In genomic region chrX:99819936-99820789, GRCm38 (mm10) we compare ENCODE assay signal across 7 mouse cellular contexts. TPM values are rescaled to one million over a fixed set of nuclear protein-coding genes. Genes with fewer than 3 reads are reported as not detected.
DNase-seq lines count a peak whose midpoint lies in the region; ATAC-seq and TF ChIP-seq lines count a peak whose summit lies in the region.

No protein-coding gene starts in this region.

- H3K4me3 ChIP-seq in embryonic facial prominence, embryonic 13.5 days = peak overlapping the region; percentile 58
- H3K4me3 ChIP-seq in intestine, embryonic 16.5 days (ENCODE audit: low read length) = peak overlapping the region; percentile 52
- H3K4me3 ChIP-seq in midbrain, postnatal 0 days (ENCODE audit: low read depth, low read length) = peak overlapping the region; percentile 52

- no peak overlapping the region for H3K27ac ChIP-seq in embryonic facial prominence, embryonic 13.5 days
- H3K27ac ChIP-seq in intestine, embryonic 16.5 days (ENCODE audit: low read length) = no peak overlapping the region
- H3K27ac ChIP-seq in midbrain, postnatal 0 days (ENCODE audit: low read depth, low read length) = peak overlapping the region; percentile 51

- peak; percentile 65 for ATAC-seq in embryonic facial prominence, embryonic 13.5 days (ENCODE audit: insufficient number of reproducible peaks, insufficient read depth, low FRiP score, low TSS enrichment, low read depth)
- ATAC-seq in intestine, embryonic 16.5 days = peak; percentile 72
- ATAC-seq in midbrain, postnatal 0 days (ENCODE audit: low FRiP score) = peak; percentile 85

- peak overlapping the region; percentile 73 for H3K4me2 ChIP-seq in embryonic facial prominence, embryonic 13.5 days
- peak overlapping the region; percentile 69 for H3K4me2 ChIP-seq in intestine, embryonic 16.5 days (ENCODE audit: low read depth, low read length)
- H3K4me2 ChIP-seq in midbrain, postnatal 0 days (ENCODE audit: low read depth, low read length, poor library complexity, severe bottlenecking) = peak overlapping the region; percentile 64

- DNase-seq in ES-CJ7 (ENCODE audit: low read depth, low spot score) = peak; percentile 66
- DNase-seq in adrenal gland, adult 18-20 months (ENCODE audit: low spot score in 2 of 2) = peak; percentile 10 to 20
- peak; percentile 41 to 57 for DNase-seq in left cerebral cortex, postnatal 36 days (ENCODE audit: low spot score in 2 of 2)
- peak; percentile 60 for DNase-seq in midbrain, postnatal 0 days (ENCODE audit: low spot score)
- no peak for DNase-seq in c-Kit-positive CD71-positive TER-119-positive erythroid progenitor cells, embryonic 14.5 days (ENCODE audit: low spot score)

- no peak for TF ChIP-seq CTCF in midbrain, postnatal 0 days (IDR thresholded peaks at IDR 0.05)

- intact Hi-C loops in left cerebral cortex, postnatal 36 days (cut with DNase I) = loop anchor here (5.0 kb wide), 2 partner anchors 157 to 572 kb away; partner anchors contain the start of gene Eda

- H3K27me3 ChIP-seq in embryonic facial prominence, embryonic 13.5 days = peaks cover 84% of the 10 kb centered on the region
- H3K27me3 ChIP-seq in intestine, embryonic 16.5 days (replicated peaks; ENCODE audit: control insufficient read depth, insufficient read depth, low read length) = peaks cover 52% of the 10 kb centered on the region
- no peaks in the 10 kb centered on the region; the same call in 1 of the 2 replicates for H3K27me3 ChIP-seq in midbrain, postnatal 0 days (ENCODE audit: insufficient read depth, low read length)

- no peaks in the 10 kb centered on the region for H3K9me3 ChIP-seq in embryonic facial prominence, embryonic 13.5 days
- no peaks in the 10 kb centered on the region for H3K9me3 ChIP-seq in intestine, embryonic 16.5 days (ENCODE audit: control insufficient read depth, low read length)
- no peaks in the 10 kb centered on the region for H3K9me3 ChIP-seq in midbrain, postnatal 0 days (ENCODE audit: low read length)

- no peaks in the 10 kb centered on the region for H3K36me3 ChIP-seq in embryonic facial prominence, embryonic 13.5 days
- H3K36me3 ChIP-seq in intestine, embryonic 16.5 days (ENCODE audit: control insufficient read depth, insufficient read depth, low read length) = no peaks in the 10 kb centered on the region
- no peaks in the 10 kb centered on the region for H3K36me3 ChIP-seq in midbrain, postnatal 0 days (ENCODE audit: insufficient read depth, low read length)

- H3K4me1 ChIP-seq in embryonic facial prominence, embryonic 13.5 days = no peaks in the 10 kb centered on the region
- no peaks in the 10 kb centered on the region for H3K4me1 ChIP-seq in intestine, embryonic 16.5 days (ENCODE audit: control insufficient read depth, insufficient read depth, low read length)
- no peaks in the 10 kb centered on the region for H3K4me1 ChIP-seq in midbrain, postnatal 0 days (ENCODE audit: insufficient read depth, low read length)

- H3K9ac ChIP-seq in embryonic facial prominence, embryonic 13.5 days = peak overlapping the region; percentile 62
- H3K9ac ChIP-seq in intestine, embryonic 16.5 days (ENCODE audit: low read depth, low read length) = no peak overlapping the region
- H3K9ac ChIP-seq in midbrain, postnatal 0 days (replicated peaks; ENCODE audit: low read length, poor library complexity, severe bottlenecking) = peak overlapping the region; percentile 44

- WGBS in embryonic facial prominence, embryonic 13.5 days = 20% methylated on average over 73 of the region's 105 CpGs
- 23% methylated on average over 85 of the region's 105 CpGs for WGBS in intestine, embryonic 16.5 days
- WGBS in midbrain, postnatal 0 days = 30% methylated on average over 51 of the region's 105 CpGs

RNA-seq across cellular contexts. Expression of gene Tmem28, which starts 0.7 kb away (rescaled TPM):
- total RNA-seq in adrenal gland, adult 18-20 months (2021) = 1 to 10 TPM; 3.3 to 5.4 TPM
- 0.58 and 0.66 TPM in 2 replicates for polyA plus RNA-seq in embryonic facial prominence, embryonic 13.5 days (2015; fragmentation: Nextera tagmentation; extraction: Ambion mirVana)
- 0.06 and 0.07 TPM in 2 replicates for polyA plus RNA-seq in intestine, embryonic 16.5 days (2015; fragmentation: Nextera tagmentation; extraction: Ambion mirVana)
- 10 to 100 TPM; 15.3 to 19.6 TPM for total RNA-seq in left cerebral cortex, postnatal 36 days (2021)
- 8.0 and 10.6 TPM in 2 replicates for total RNA-seq in midbrain, postnatal 0 days (2014; rRNA removed)
- polyA plus RNA-seq in midbrain, postnatal 0 days (2015; fragmentation: Nextera tagmentation; extraction: Ambion mirVana) = 1.1 and 1.2 TPM in 2 replicates
